Mouse (Mus musculus) liver (tissue): Measurements from ENCODE around the gene Urgcp.

Source experiments
- DNase-seq: peaks from one replicate; pipeline ENCODE4 v3.0.0-alpha.2; 2020; ENCODE audit warnings: mixed read lengths

The Urgcp gene

DNA sequence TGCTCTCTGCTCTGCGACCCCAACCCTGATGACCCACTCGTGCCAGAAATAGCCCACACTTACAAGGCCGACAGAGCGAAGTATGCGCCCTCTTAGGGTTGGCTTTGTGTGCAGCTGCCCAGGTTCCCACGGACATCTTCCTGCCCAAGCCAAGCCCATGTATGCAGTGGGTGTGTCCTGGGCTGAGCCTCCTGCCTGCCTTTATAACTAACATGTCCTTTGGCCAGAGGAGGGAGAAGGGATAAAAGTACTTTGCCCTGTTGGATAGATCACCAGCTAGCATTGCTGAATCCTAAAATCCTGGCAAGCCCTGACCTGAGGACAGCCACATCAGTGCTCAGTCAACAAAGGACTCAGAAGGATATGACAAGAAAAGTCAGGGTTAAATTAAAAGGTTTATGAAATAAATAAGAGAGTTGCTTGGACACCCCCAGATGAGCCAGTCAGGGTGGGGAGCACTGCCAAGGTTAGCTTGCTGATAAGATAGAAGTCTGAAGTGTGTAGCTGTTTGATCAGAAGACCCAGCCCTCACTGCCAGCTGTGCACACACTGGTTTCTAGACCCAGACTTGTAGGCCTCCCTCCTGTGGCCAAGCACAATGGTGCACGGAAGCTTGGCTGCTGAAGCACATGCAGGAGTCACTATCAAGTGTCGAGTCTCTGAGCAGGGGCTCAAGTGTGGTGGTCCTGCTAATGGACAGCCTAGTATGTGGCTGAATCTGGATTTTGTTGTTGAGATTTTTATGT is 20.2 kb upstream of the Urgcp start:
- DNase-seq, result peak; percentile 64

DNA sequence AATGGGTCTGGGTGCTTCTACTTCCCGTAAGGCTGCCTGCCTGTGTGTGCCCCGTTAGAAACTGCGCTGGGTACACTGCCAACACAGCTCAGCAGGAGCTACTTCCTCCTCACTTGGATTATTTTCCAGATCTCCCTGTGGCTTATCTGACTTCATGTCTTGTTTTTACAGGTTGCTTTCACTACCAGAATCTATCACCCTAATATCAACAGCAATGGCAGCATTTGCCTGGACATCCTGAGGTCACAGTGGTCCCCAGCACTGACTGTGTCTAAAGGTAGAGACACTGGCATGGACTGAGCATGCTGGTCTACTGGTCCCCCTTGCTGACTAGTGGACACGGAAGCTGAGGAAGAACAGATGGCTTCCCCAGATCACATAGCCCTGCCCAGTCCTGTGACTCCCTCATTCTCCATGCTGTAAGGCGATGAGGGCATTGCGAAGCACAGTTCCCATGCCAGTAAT is 17.9 kb upstream of the Urgcp start:
- DNase-seq, result no peak

DNA sequence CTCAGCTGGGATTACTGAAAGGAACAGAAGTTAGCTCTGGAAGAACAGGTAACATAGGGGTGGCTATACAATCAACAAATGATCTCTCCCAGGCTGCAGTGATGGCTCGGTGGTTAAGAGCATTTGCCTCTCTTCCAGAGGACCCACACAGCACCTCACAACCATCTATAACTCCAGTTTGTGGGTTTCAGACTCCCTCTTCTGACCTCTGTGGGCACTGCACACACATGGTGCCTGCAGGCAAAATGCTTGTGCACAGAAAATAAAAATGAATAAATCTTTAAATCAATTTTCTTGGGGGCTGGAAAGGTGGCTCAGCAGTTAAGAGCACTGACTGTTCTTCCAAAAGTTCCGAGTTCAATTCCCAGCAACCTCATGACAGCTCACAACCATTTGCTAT is 16.3 kb upstream of the Urgcp start:
- no peak for DNase-seq

DNA sequence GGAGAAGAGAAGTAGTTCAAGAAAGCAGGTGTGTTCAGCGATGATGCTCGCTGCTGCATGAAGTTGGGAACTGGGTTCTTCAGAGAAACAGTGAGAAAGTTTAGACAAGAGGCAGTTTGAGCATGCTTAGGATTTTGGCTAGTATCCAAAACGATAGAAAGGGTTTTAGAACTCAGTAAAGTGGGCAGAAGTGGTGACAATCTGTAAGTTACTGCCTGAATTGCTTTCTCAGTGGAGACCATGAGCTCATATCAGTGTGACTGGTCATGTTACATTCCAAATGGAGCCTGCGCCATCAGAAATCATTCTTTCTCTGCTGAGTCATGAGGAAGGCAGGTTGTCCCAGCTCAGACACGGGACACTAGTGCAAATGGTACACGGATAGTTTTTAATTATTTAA is 3.8 kb upstream of the Urgcp start:
- no peak for DNase-seq

DNA sequence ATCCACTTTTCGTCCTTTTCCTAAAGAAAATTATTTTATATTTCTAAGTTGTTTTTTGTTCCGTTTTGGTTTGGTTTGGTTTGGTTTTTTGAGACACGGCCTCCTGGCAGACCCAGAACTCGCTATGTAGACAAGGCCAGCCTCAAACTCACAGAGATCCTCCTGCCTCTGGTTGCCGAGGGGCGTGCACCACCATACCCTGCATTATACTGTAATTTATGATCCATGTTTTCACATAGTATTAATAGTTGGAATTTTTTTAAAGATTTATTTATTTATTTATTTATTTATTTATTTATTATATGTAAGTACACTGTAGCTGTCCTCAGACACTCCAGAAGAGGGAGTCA is 432 bp upstream of the Urgcp start:
- DNase-seq, result no peak

- no peak for DNase-seq
These were observed 8.4 kb downstream of the Urgcp start for GRCm38 (mm10) chr11:5753755-5754154.

GRCm38 (mm10) chr11:5744951-5745350 is 17.2 kb downstream of the Urgcp start:
- DNase-seq, result no peak

DNA sequence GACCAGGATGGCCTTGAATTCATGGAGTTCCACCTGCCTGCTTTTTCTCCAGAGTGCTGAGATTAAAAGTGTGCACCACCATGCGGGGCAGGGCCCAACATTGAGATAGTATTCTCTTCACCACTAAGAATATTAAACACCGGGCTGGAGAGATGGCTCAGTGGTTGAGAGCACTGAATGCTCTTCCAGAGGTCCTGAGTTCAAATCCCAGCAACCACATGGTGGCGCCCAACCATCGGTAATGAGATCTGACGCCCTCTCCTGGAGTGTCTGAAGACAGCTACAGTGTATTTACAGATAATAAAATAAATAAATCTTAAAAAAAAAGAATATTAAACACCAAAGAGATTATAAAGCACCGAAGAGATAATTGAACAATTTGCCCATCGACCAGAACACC is 20.1 kb downstream of the Urgcp start:
- DNase-seq, result peak; percentile 75

DNA sequence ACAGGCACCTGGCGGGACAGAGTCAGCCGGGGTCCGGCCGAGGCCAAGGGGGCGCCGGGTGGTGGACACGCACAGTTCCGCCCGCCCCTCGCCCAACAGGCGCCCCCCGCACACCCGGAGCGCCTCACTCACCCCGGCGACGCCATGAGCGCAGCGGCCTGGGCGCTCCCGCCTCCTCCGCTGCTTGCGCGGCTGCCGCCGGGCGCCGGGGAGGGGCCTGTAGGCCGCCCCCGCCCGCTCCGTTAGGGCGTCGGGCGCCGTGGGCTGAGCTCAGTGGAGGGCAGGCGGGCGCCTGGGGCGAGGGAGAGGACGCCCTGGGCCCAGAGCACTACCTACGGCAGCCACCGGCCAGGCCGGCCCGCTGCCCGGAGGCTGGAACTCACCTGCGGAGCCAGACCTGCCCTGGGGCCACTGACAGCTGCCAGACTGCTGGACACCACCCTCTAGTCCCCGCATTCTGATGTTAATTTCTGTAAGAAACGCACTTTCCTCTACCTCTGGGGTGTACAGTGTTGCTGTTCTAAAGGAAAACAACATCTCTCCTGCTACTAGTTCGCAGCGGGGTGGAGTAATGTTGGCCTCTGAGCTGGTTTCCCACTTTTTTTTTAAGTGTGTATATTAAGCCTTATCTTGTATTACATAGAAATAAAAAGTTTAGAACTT is 21.1 kb downstream of the Urgcp start:
- peak; percentile 90 for DNase-seq

GRCm38 (mm10) chr11:5740599-5740964 is 21.6 kb downstream of the Urgcp start:
- peak; percentile 37 for DNase-seq

- DNase-seq, result no peak
These were observed 22.3 kb downstream of the Urgcp start for GRCm38 (mm10) chr11:5739846-5740245.

GRCm38 (mm10) chr11:5738888-5739632 is 23.1 kb downstream of the Urgcp start:
- DNase-seq, result no peak

DNA sequence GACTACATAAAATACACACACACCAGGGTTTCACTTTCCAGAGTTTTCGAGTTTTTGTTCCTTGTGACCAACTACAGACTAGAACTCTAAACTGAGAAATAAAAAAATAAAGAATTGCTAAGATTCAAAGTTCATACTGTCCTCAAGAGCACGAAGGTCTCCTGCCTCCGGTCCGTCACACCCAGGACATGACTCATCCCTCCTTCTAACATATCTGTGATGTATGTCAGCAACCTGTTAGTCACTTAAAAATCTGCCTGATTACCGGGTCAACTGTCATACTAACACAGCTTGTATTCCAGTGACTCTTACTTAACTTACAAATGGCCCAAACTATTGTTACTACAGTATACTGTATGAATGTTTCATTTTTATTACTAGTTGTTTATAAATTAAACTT is 25.0 kb downstream of the Urgcp start:
- no peak for DNase-seq

GRCm38 (mm10) chr11:5734323-5734722 is 27.9 kb downstream of the Urgcp start:
- DNase-seq, result no peak

- no peak for DNase-seq
These were observed 29.8 kb downstream of the Urgcp start for GRCm38 (mm10) chr11:5732401-5732800.

GRCm38 (mm10) chr11:5729582-5729981 is 32.6 kb downstream of the Urgcp start:
- DNase-seq, result no peak

GRCm38 (mm10) chr11:5718611-5719354 is 43.4 kb downstream of the Urgcp start:
- DNase-seq, result no peak

DNA sequence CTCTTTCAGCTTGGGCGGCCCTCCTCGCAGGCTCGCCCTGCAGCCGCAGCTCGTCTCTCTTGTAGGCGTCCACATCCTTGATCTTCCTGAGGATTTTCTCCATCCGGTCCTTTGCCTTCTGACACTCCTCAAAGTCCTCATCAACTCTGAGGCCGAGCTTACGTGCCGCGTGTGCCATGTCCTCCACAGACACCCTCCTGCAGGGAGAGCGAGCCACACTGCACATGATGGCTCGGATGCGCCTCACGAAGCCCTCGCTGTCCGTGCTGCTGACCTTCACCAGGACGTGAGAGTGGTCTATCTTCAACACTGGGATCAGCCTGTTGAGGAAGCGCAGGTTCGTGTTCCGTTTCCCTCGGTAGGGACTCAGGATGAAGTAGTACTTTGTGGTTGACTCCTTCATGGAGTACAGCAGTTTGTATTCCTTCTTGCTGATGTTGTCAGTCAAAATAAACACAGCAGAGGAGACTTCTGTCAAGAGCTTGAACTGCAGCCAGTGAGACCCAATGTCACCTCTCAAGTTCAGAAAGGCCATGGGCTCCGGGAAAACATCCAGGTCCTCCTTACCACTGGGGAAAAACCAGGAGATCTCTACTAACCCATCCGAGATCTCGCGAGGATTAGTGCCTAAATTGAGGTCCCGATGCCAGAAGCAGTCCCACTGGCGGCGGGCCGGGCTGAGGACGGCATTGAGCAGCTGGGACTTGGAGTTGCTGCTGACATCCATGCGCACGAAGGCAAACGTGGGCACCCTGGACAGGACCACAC is 45.1 kb downstream of the Urgcp start:
- no peak for DNase-seq

- DNase-seq, result no peak
These were observed 45.9 kb downstream of the Urgcp start for GRCm38 (mm10) chr11:5716246-5716645.

GRCm38 (mm10) chr11:5715630-5716105 is 46.5 kb downstream of the Urgcp start, which contains the start of gene Mrps24:
TSS of gene Mrps24 (minus strand) at chr11:5715680.
- DNase-seq, result no peak

DNA sequence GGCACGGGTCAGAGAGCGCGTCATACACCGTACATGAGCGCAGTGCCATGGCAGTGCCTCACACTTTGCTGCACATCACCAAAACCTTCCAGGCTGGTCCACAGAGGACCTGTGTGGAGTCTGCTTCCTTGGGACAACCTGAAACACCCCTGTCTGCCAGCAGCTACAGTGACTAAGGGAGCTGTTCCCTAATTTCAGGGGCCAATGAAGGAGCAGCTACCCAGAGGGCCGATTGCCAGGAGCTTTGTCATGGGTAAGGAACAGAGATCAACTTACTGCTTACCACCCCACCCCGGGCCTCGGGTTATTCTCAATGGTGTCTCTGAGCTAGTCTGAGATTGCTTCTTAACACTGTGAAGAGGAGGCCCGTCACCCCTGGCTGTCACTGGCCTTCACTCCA is 47.0 kb downstream of the Urgcp start:
- no peak for DNase-seq
